Mouse (Mus musculus) limb, embryonic 14.5 days (tissue): Measurements from ENCODE around the gene Slc16a11. TPM values are rescaled to one million over a fixed set of nuclear protein-coding genes. Genes with fewer than 3 reads are reported as not detected.
"Not testable (repeated sequence)": the region's sequence is repeated elsewhere in the genome, so short reads cannot be mapped to it uniquely, and the experiment has no call there.

Source experiments
- ATAC-seq: fragments of 200-750 bp; cut with Nextera tagmentation; 2 replicates; pipeline ENCODE4 v1.8.0; 2017; ENCODE audit warnings: low read depth, moderate number of reproducible peaks, moderate TSS enrichment; ENCODE audit not compliant: low FRiP score
- DNase-seq: peaks from one replicate; pipeline ENCODE4 v3.0.0-alpha.2; 2015; ENCODE audit warnings: low spot score
- H3K27ac ChIP-seq: fragments of 300-500 bp; sonication (generic); replicated peaks from 2 replicates; pipeline ENCODE4 v1.5.1; 2014; ENCODE audit warnings: low read depth, mild to moderate bottlenecking, low read length, moderate library complexity, mixed read lengths
- H3K27me3 ChIP-seq: fragments of 300-500 bp; sonication (generic); 2 replicates; pipeline ENCODE4 v1.6.1; 2014; ENCODE audit warnings: low read length, mixed read lengths; ENCODE audit not compliant: control insufficient read depth, insufficient read depth
- H3K36me3 ChIP-seq: fragments of 300-500 bp; sonication (generic); 2 replicates; pipeline ENCODE4 v1.6.1; 2014; ENCODE audit warnings: mild to moderate bottlenecking, low read length, moderate library complexity, mixed read lengths; ENCODE audit not compliant: control insufficient read depth, insufficient read depth
- H3K4me1 ChIP-seq: fragments of 300-500 bp; sonication (generic); 2 replicates; pipeline ENCODE4 v1.6.1; 2014; ENCODE audit warnings: antibody characterized with exemption, low read length, mixed read lengths; ENCODE audit not compliant: control insufficient read depth, insufficient read depth
- H3K4me2 ChIP-seq: fragments of 300-500 bp; sonication (generic); replicated peaks from 2 replicates; pipeline ENCODE4 v1.6.1; 2014; ENCODE audit warnings: low read depth, mild to moderate bottlenecking, low read length, moderate library complexity; ENCODE audit not compliant: severe bottlenecking
- H3K4me3 ChIP-seq: fragments of 300-500 bp; sonication (generic); replicated peaks from 2 replicates; pipeline ENCODE4 v1.5.1; 2014; ENCODE audit warnings: low read length
- H3K9ac ChIP-seq: fragments of 300-500 bp; sonication (generic); 2 replicates; pipeline ENCODE4 v1.6.1; 2014; ENCODE audit warnings: mild to moderate bottlenecking, low read depth, low read length, moderate library complexity; ENCODE audit not compliant: severe bottlenecking
- H3K9me3 ChIP-seq: fragments of 300-500 bp; sonication (generic); 2 replicates; pipeline ENCODE4 v1.6.1; 2016; ENCODE audit warnings: low read length; ENCODE audit not compliant: control insufficient read depth
- POLR2A ChIP-seq: fragments of 200-500 bp; IDR thresholded peaks from 2 replicates; pipeline ENCODE4 v1.8.0; 2012; ENCODE audit warnings: inconsistent platforms, mild to moderate bottlenecking, moderate library complexity, borderline replicate concordance; ENCODE audit not compliant: insufficient read depth, insufficient read length; ENCODE audit errors: extremely low read depth
- WGBS: fragments of 180-500 bp; shearing (Covaris S2); extraction: QIAGEN DNeasy Blood & Tissue Kit; methylation state at CpG from one replicate; pipeline ENCODE4 v1.1.7; 2014; 5-methylcytosine and 5-hydroxymethylcytosine counted together
- polyA plus RNA-seq, 2 experiments: library from polyadenylated mRNA; depleted of rRNA in 1 of 2; stranded (reverse) in 1 of 2; unstranded in 1 of 2; fragments of >200 nt; fragmentation: Nextera tagmentation in 1 of 2; extraction: Ambion mirVana in 1 of 2; gene quantifications; 2 replicates each; pipeline versions ENCODE4 v1.2.1 to v1.2.3; 2012 to 2014

Slc16a11 gene
- polyA plus RNA-seq (2012; rRNA removed) (0.79 and 1.3 TPM in 2 replicates), polyA plus RNA-seq (2014; fragmentation: Nextera tagmentation; extraction: Ambion mirVana) (0.21 and 0.47 TPM in 2 replicates)

GRCm38 (mm10) chr11:70212423-70212822, at the start of gene Slc16a11:
Slc16a11 (plus strand) TSS chr11:70212752.
- H3K27ac ChIP-seq = no peak within 1 kb of the TSS
- H3K9ac ChIP-seq = no peak within 1 kb of the TSS
- peaks cover 5% of the 10 kb centered on the region for H3K36me3 ChIP-seq
- peaks cover 12% of the 10 kb centered on the region for H3K4me1 ChIP-seq
- peaks cover 39% of the 10 kb centered on the region for H3K27me3 ChIP-seq
- H3K4me3 ChIP-seq = no peak within 1 kb of the TSS
- no peaks in the 10 kb centered on the region for H3K9me3 ChIP-seq
- ATAC-seq (no peak), DNase-seq (no peak)
- no peak for TF ChIP-seq POLR2A
- 50% methylated on average over 6 of the region's 6 CpGs for WGBS
- peak within 1 kb of the TSS; percentile 56; the same call in 1 of the 2 replicates for H3K4me2 ChIP-seq

- Histone ChIP-seq H3K27me3 (no peaks in the 10 kb centered on the region), H3K4me2 (no peak overlapping the region), H3K4me1 (0 out of 2 replicates have a peak, but pooled peaks cover 2% of the 10 kb centered on the region), H3K36me3 (no peaks in the 10 kb centered on the region), H3K27ac (no peak overlapping the region), H3K9me3 (no peaks in the 10 kb centered on the region), H3K4me3 (no peak overlapping the region), H3K9ac (no peak overlapping the region)
- WGBS = 78% methylated on average over 16 of the region's 16 CpGs
- no peak for TF ChIP-seq POLR2A
- DNase-seq = no peak
- no peak for ATAC-seq
Observed at GRCm38 (mm10) chr11:70165972-70166921, 46.3 kb upstream of the Slc16a11 start.

- ATAC-seq (no peak), DNase-seq (no peak)
- no peaks in the 10 kb centered on the region for H3K27me3 ChIP-seq
- no peak overlapping the region for H3K4me3 ChIP-seq
- WGBS = 33% methylated on average over 7 of the region's 7 CpGs
- H3K9me3 ChIP-seq = no peaks in the 10 kb centered on the region
- TF ChIP-seq POLR2A = no peak
- no peaks in the 10 kb centered on the region for H3K36me3 ChIP-seq
- H3K4me2 ChIP-seq = no peak overlapping the region
- H3K4me1 ChIP-seq = 0 out of 2 replicates have a peak, but pooled peaks cover 2% of the 10 kb centered on the region
- no peak overlapping the region for H3K27ac ChIP-seq
- H3K9ac ChIP-seq = no peak overlapping the region
Observed at GRCm38 (mm10) chr11:70168136-70168535, 44.4 kb upstream of the Slc16a11 start.

GRCm38 (mm10) chr11:70169471-70169870, 43.1 kb upstream of the Slc16a11 start:
- H3K4me1 ChIP-seq, DNase-seq, H3K9me3 ChIP-seq, H3K27ac ChIP-seq, H3K4me3 ChIP-seq, H3K4me2 ChIP-seq, H3K36me3 ChIP-seq, ATAC-seq, H3K9ac ChIP-seq, H3K27me3 ChIP-seq: not testable (repeated sequence)
- 89% methylated on average over 7 of the region's 7 CpGs for WGBS

- no peak for TF ChIP-seq POLR2A
- Histone ChIP-seq H3K27me3 (no peaks in the 10 kb centered on the region), H3K4me2 (no peak overlapping the region), H3K4me3 (no peak overlapping the region), H3K9ac (no peak overlapping the region), H3K27ac (no peak overlapping the region), H3K9me3 (no peaks in the 10 kb centered on the region), H3K4me1 (0 out of 2 replicates have a peak, but pooled peaks cover 2% of the 10 kb centered on the region), H3K36me3 (no peaks in the 10 kb centered on the region)
- no peak for ATAC-seq
- no peak for DNase-seq
- 66% methylated on average over 7 of the region's 7 CpGs for WGBS
Observed at GRCm38 (mm10) chr11:70170291-70170690, 42.3 kb upstream of the Slc16a11 start.
